Comparison of ENCODE assay signal across 7 mouse cellular contexts in the genomic region with DNA sequence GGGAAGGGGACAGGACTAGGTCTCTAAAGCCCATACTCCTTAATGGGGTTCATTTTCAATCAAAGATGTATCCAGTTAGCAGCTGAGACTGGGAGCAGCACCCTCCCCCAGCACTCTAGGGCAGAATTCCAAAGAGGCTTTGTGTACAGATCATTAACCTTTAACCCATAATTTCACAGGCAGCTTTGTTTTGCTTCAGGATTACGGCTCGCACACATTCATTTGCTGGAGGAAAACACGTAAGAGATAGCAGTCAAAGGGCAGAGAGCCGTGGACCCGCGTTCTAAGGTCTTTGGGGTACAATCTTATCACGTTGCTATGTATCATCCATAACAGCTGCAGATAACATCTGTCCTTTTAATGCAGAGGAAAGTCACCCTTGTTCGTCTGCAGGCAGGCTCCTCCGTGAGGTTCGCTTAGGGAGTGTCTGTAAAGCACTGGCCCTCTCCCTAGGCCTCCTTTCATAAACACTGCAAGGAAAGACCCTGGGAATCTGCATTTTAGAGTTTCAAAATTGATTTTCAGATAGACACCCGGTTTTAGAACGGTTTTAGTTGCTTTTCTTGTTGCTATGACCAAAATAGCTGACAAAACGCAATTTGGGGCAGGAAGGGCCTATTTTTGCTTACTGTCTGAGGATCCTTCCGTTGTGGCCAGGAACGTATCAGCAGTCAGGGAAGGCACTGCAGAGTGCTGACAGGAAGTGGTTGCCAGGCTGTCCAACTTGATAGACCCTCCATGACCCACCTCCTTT. TPM values are rescaled to one million over a fixed set of nuclear protein-coding genes. Genes with fewer than 3 reads are reported as not detected.
A peak's percentile ranks its signal among the peaks of the same experiment; 100 is the strongest.
DNase-seq lines count a peak whose midpoint lies in the region; ATAC-seq and TF ChIP-seq lines count a peak whose summit lies in the region.

No protein-coding gene starts in this region.

- H3K27ac ChIP-seq in embryonic facial prominence, embryonic 14.5 days (replicated peaks; ENCODE audit: low read depth, low read length) = peak overlapping the region; percentile 80
- H3K27ac ChIP-seq in hindbrain, embryonic 15.5 days (replicated peaks) = 0 out of 2 replicates have a peak overlapping the region, but pooled peaks have one; percentile 15
- peak overlapping the region; percentile 78 for H3K27ac ChIP-seq in liver, embryonic 11.5 days (ENCODE audit: low read depth, low read length)
- H3K27ac ChIP-seq in neural tube, embryonic 13.5 days (replicated peaks) = peak overlapping the region; percentile 67
- no peak overlapping the region for H3K27ac ChIP-seq in cerebellum, adult 2 months (ENCODE audit: insufficient read depth, low read length)

- 18% methylated on average over 15 of the region's 15 CpGs for WGBS in embryonic facial prominence, embryonic 14.5 days
- 15% methylated on average over 15 of the region's 15 CpGs for WGBS in hindbrain, embryonic 15.5 days
- 6% methylated on average over 15 of the region's 15 CpGs for WGBS in liver, embryonic 11.5 days
- WGBS in neural tube, embryonic 13.5 days = 16% methylated on average over 15 of the region's 15 CpGs
- 78% methylated on average over 15 of the region's 15 CpGs for WGBS in cerebellum, adult 2 months

- no peak for TF ChIP-seq POLR2A in cerebellum, adult 2 months (IDR thresholded peaks at IDR 0.05; ENCODE audit: borderline replicate concordance, insufficient read depth, low read length)

- ATAC-seq in embryonic facial prominence, embryonic 14.5 days (ENCODE audit: low read depth) = peak; percentile 53; the same call in 1 of the 2 replicates
- ATAC-seq in hindbrain, embryonic 15.5 days (ENCODE audit: low FRiP score, low read depth) = no peak
- peak; percentile 81 for ATAC-seq in liver, embryonic 11.5 days (replicated peaks; ENCODE audit: low FRiP score)
- peak; percentile 71 for ATAC-seq in neural tube, embryonic 13.5 days (ENCODE audit: low read depth)

- H3K4me1 ChIP-seq in embryonic facial prominence, embryonic 14.5 days (ENCODE audit: control insufficient read depth, insufficient read depth, low read length) = peaks cover 26% of the 10 kb centered on the region
- peaks cover 13% of the 10 kb centered on the region for H3K4me1 ChIP-seq in hindbrain, embryonic 15.5 days (replicated peaks)
- peaks cover 30% of the 10 kb centered on the region for H3K4me1 ChIP-seq in liver, embryonic 11.5 days (replicated peaks; ENCODE audit: control insufficient read depth, insufficient read depth, low read length)
- H3K4me1 ChIP-seq in neural tube, embryonic 13.5 days (replicated peaks) = peaks cover 40% of the 10 kb centered on the region
- peaks cover 8% of the 10 kb centered on the region; the same call in 1 of the 2 replicates for H3K4me1 ChIP-seq in cerebellum, adult 2 months (ENCODE audit: control insufficient read depth, insufficient read depth, low read length)

- no peak overlapping the region; the same call in 1 of the 2 replicates for H3K9ac ChIP-seq in embryonic facial prominence, embryonic 14.5 days (ENCODE audit: low read depth, low read length)
- H3K9ac ChIP-seq in hindbrain, embryonic 15.5 days = no peak overlapping the region
- peak overlapping the region; percentile 34; the same call in 1 of the 2 replicates for H3K9ac ChIP-seq in liver, embryonic 11.5 days (ENCODE audit: low read depth, low read length)
- H3K9ac ChIP-seq in neural tube, embryonic 13.5 days = no peak overlapping the region; the same call in 1 of the 2 replicates

- H3K36me3 ChIP-seq in embryonic facial prominence, embryonic 14.5 days (ENCODE audit: control insufficient read depth, insufficient read depth, low read length) = no peaks in the 10 kb centered on the region
- H3K36me3 ChIP-seq in hindbrain, embryonic 15.5 days = no peaks in the 10 kb centered on the region
- no peaks in the 10 kb centered on the region for H3K36me3 ChIP-seq in liver, embryonic 11.5 days (ENCODE audit: control insufficient read depth, insufficient read depth, low read length)
- H3K36me3 ChIP-seq in neural tube, embryonic 13.5 days = no peaks in the 10 kb centered on the region

- H3K9me3 ChIP-seq in embryonic facial prominence, embryonic 14.5 days (ENCODE audit: control insufficient read depth, low read length) = no peaks in the 10 kb centered on the region
- no peaks in the 10 kb centered on the region for H3K9me3 ChIP-seq in hindbrain, embryonic 15.5 days
- H3K9me3 ChIP-seq in liver, embryonic 11.5 days (ENCODE audit: control insufficient read depth, low read length) = no peaks in the 10 kb centered on the region
- H3K9me3 ChIP-seq in neural tube, embryonic 13.5 days = no peaks in the 10 kb centered on the region

- H3K4me2 ChIP-seq in embryonic facial prominence, embryonic 14.5 days (ENCODE audit: low read depth, low read length) = peak overlapping the region; percentile 14; the same call in 1 of the 2 replicates
- peak overlapping the region; percentile 4; the same call in 1 of the 2 replicates for H3K4me2 ChIP-seq in hindbrain, embryonic 15.5 days
- H3K4me2 ChIP-seq in liver, embryonic 11.5 days = peak overlapping the region; percentile 63
- H3K4me2 ChIP-seq in neural tube, embryonic 13.5 days = peak overlapping the region; percentile 21

- no peaks in the 10 kb centered on the region for H3K27me3 ChIP-seq in embryonic facial prominence, embryonic 14.5 days (replicated peaks; ENCODE audit: control insufficient read depth, insufficient read depth, low read length)
- H3K27me3 ChIP-seq in hindbrain, embryonic 15.5 days = no peaks in the 10 kb centered on the region
- H3K27me3 ChIP-seq in liver, embryonic 11.5 days (replicated peaks; ENCODE audit: control insufficient read depth, insufficient read depth, low read length) = no peaks in the 10 kb centered on the region
- no peaks in the 10 kb centered on the region; the same call in 1 of the 2 replicates for H3K27me3 ChIP-seq in neural tube, embryonic 13.5 days
- no peaks in the 10 kb centered on the region for H3K27me3 ChIP-seq in cerebellum, adult 2 months (ENCODE audit: control insufficient read depth, insufficient read depth, low read length)

- no peak for TF ChIP-seq CTCF in cerebellum, adult 2 months (IDR thresholded peaks at IDR 0.05; ENCODE audit: borderline replicate concordance, insufficient read depth, low read depth, low read length)

- H3K4me3 ChIP-seq in embryonic facial prominence, embryonic 14.5 days (ENCODE audit: low read depth, low read length) = no peak overlapping the region
- H3K4me3 ChIP-seq in hindbrain, embryonic 15.5 days = no peak overlapping the region
- peak overlapping the region; percentile 5 for H3K4me3 ChIP-seq in liver, embryonic 11.5 days (ENCODE audit: low read depth, low read length)
- no peak overlapping the region for H3K4me3 ChIP-seq in neural tube, embryonic 13.5 days
- no peak overlapping the region for H3K4me3 ChIP-seq in cerebellum, adult 2 months (replicated peaks; ENCODE audit: insufficient read depth, low read depth, low read length)

- DNase-seq in testis, postnatal 10 days (ENCODE audit: low spot score) = peak; percentile 53
- no peak for DNase-seq in testis, postnatal 14 days (ENCODE audit: low spot score)
- DNase-seq in embryonic facial prominence, embryonic 14.5 days (ENCODE audit: low spot score) = peak; percentile 74
- DNase-seq in liver, embryonic 11.5 days (ENCODE audit: low spot score) = peak; percentile 60
- no peak for DNase-seq in cerebellum, adult 2 months

RNA-seq across cellular contexts. Expression of a gene that starts 52.0 kb away (rescaled TPM):
- polyA plus RNA-seq in embryonic facial prominence, embryonic 14.5 days (2014; fragmentation: Nextera tagmentation; extraction: Ambion mirVana) = 46.4 and 51.5 TPM in 2 replicates
- polyA plus RNA-seq in hindbrain, embryonic 15.5 days (2015; fragmentation: Nextera tagmentation; extraction: Ambion mirVana) = 35.5 and 36.0 TPM in 2 replicates
- 200 and 221 TPM in 2 replicates for polyA plus RNA-seq in liver, embryonic 11.5 days (2014; fragmentation: Nextera tagmentation; extraction: Ambion mirVana)
- polyA plus RNA-seq in neural tube, embryonic 13.5 days (2015; fragmentation: Nextera tagmentation; extraction: Ambion mirVana) = 39.2 and 41.7 TPM in 2 replicates
- 69.1 TPM in 2 replicates for polyA plus RNA-seq in cerebellum, adult 2 months (2012; rRNA removed)

Comparison
In these comparisons a context has a peak if more than half of its experiments do, and no peak if none do; other contexts are left out.
1. DNase-seq: peak in testis, postnatal 10 days (single experiment), embryonic facial prominence, embryonic 14.5 days (single experiment) and liver, embryonic 11.5 days (single experiment); none in testis, postnatal 14 days (single experiment) and cerebellum, adult 2 months (0 of 2).
2. H3K4me2 ChIP-seq: peak in every context shown above with its lines; median percentile 63 in liver, embryonic 11.5 days; 21 in neural tube, embryonic 13.5 days; 14 in embryonic facial prominence, embryonic 14.5 days; 4 in hindbrain, embryonic 15.5 days.